Mouse (Mus musculus): ENCODE measurements around the gene Bola3. TPM values are rescaled to one million over a fixed set of nuclear protein-coding genes. Genes with fewer than 3 reads are reported as not detected.

The Bola3 gene
- polyA plus RNA-seq, 1 experiment from 2014 or later, result 60.3 TPM

DNA sequence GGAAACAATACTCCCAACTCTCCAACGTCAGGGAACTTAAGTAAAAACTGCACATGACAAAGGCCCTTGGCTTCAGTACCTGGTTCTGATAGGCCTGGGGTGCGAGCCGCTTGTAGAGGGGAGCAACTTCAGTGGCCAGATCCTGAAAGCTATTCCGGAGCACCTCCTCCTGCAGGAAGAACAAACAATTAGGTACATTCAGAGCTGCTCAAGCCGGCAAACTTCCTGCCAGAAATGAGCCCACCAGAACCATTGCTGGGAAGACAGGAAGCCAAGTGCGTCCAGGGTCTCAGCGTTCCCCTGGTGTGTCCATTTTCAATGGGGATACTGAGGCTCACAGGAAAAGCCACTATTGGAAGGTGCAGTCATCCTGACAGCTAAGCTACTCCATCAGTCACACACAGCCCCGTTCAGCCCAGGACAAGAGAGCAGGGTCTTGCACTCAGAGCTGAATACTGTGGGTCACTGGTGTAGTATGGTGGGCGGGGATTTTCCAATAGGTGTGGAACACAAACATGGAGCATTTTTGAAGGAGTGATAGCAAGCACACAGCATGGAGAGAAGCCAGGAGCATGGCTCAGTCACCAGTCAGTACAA is 24.9 kb downstream of the Bola3 start:
- Histone ChIP-seq H3K36me3 (replicated peaks; ENCODE audit: control insufficient read depth, insufficient read depth) (peaks cover 100% of the 10 kb centered on the region), H3K9ac (no peak overlapping the region), H3K4me3 (replicated peaks; ENCODE audit: low read length) (no peak overlapping the region), H3K9me3 (ENCODE audit: control insufficient read depth, low read length) (no peaks in the 10 kb centered on the region), H3K4me2 (replicated peaks) (no peak overlapping the region), H3K27ac (no peak overlapping the region), H3K27me3 (ENCODE audit: control insufficient read depth, insufficient read depth, low read length) (no peaks in the 10 kb centered on the region), H3K4me1 (replicated peaks; ENCODE audit: control insufficient read depth, insufficient read depth, low read length) (no peaks in the 10 kb centered on the region)
- ATAC-seq (ENCODE audit: low FRiP score) (no peak), DNase-seq (ENCODE audit: low spot score) (no peak)
- WGBS, result 87% methylated on average over 9 of the region's 9 CpGs

DNA sequence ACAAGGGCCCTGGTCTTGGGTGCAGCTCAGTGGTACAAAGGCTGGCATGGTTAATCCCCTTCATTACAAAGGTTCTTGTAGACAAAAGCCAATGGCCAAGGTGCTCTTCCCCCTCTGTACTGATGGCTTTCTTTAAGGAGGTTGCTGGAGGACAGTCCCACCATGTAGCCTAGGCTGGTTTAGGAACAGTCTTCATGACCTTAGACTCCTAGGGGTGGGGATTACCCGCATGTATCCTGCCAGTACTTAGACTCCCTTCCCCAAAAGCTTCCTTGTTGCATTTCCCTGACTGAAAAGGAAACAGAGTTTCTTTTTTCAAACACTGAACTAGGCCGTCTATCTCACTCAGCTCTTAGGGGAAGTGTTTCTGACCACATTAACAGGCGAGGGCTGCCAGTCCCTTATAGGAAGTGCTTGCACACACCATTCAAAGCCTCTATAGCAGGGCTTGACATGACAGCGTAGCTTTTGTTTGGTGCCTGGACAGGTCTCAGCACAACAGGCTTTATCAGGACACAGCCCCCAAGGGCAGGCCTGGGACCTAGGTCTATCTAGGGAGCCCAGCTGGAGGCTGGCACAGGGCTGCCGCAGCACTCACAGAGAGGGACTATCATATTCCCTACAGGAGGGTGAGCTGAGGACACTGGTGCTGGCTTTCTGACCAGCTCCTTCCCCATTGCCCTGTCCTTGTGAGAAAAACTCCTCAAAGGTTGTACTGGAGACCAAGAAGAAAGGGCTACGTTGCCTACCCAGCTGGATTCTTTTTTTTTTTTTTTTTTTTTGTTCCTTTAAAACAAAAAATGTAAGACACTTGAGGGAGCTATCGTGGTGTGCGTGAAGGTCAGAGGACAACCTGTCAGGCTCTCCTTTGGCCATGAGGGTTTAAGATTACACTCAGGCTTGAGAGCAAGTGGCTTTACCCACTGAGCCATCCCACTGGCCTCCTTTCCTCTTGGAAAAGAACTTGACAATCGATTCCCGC is 32.9 kb downstream of the Bola3 start:
- Histone ChIP-seq H3K4me2 (replicated peaks) (no peak overlapping the region), H3K4me1 (replicated peaks; ENCODE audit: control insufficient read depth, insufficient read depth, low read length) (no peaks in the 10 kb centered on the region), H3K36me3 (replicated peaks; ENCODE audit: control insufficient read depth, insufficient read depth) (peaks cover 85% of the 10 kb centered on the region), H3K9me3 (ENCODE audit: control insufficient read depth, low read length) (no peaks in the 10 kb centered on the region), H3K27me3 (ENCODE audit: control insufficient read depth, insufficient read depth, low read length) (no peaks in the 10 kb centered on the region), H3K27ac (no peak overlapping the region), H3K9ac (no peak overlapping the region), H3K4me3 (replicated peaks; ENCODE audit: low read length) (no peak overlapping the region)
- whole genome bisulfite sequencing, result 86% methylated on average over 10 of the region's 10 CpGs
- ATAC-seq (ENCODE audit: low FRiP score) (no peak), DNase-seq (ENCODE audit: low spot score) (no peak)

- Histone ChIP-seq H3K27me3 (ENCODE audit: control insufficient read depth, insufficient read depth, low read length) (no peaks in the 10 kb centered on the region), H3K9me3 (ENCODE audit: control insufficient read depth, low read length) (no peaks in the 10 kb centered on the region), H3K27ac (no peak overlapping the region), H3K4me1 (replicated peaks; ENCODE audit: control insufficient read depth, insufficient read depth, low read length) (no peaks in the 10 kb centered on the region), H3K36me3 (replicated peaks; ENCODE audit: control insufficient read depth, insufficient read depth) (peaks cover 47% of the 10 kb centered on the region), H3K4me2 (replicated peaks) (no peak overlapping the region), H3K4me3 (replicated peaks; ENCODE audit: low read length) (no peak overlapping the region), H3K9ac (no peak overlapping the region)
- ATAC-seq (ENCODE audit: low FRiP score) (no peak), DNase-seq (ENCODE audit: low spot score) (no peak)
- WGBS, result 93% methylated on average over 9 of the region's 9 CpGs
These were observed 36.7 kb downstream of the Bola3 start for GRCm38 (mm10) chr6:83385569-83386090.

DNA sequence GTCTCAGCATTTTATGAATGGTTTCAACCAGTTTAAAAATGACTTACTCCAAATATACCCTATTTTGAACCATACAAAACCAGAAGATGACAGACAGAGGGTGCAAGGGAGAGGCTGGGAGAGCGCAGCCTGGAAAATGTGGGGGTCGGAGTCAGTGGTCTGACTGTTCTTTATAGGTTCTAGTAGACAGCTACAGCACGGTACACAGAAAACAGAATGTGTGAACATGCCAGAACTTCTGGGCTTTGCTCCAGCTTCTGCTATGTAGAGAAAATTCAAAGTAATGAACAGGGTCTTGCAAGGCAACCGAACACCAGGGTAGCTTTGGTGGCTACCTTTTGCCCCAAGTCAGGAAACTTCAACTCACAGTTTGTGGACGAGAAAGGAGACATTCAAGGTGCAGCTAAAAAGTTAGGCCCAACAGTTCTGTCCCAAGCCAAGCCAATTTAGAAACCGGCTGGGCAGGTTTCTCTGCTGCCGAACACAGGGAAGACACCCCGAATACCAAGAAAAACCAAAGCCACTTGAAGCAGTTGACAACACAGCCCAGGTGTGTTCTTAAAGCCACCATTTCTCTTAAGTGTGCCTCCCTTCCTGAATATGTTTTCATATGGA is 43.3 kb downstream of the Bola3 start:
- Histone ChIP-seq H3K9me3 (ENCODE audit: control insufficient read depth, low read length) (no peaks in the 10 kb centered on the region), H3K4me2 (replicated peaks) (no peak overlapping the region), H3K4me3 (replicated peaks; ENCODE audit: low read length) (no peak overlapping the region), H3K9ac (no peak overlapping the region), H3K27me3 (ENCODE audit: control insufficient read depth, insufficient read depth, low read length) (no peaks in the 10 kb centered on the region), H3K27ac (no peak overlapping the region), H3K4me1 (replicated peaks; ENCODE audit: control insufficient read depth, insufficient read depth, low read length) (no peaks in the 10 kb centered on the region), H3K36me3 (replicated peaks; ENCODE audit: control insufficient read depth, insufficient read depth) (peaks cover 26% of the 10 kb centered on the region)
- WGBS, result 86% methylated on average over 8 of the region's 8 CpGs
- no peak for DNase-seq (ENCODE audit: low spot score)
- no peak for ATAC-seq (ENCODE audit: low FRiP score)

- no peak overlapping the region for H3K9ac ChIP-seq
- WGBS, result 96% methylated on average over 4 of the region's 4 CpGs
- H3K36me3 ChIP-seq (replicated peaks; ENCODE audit: control insufficient read depth, insufficient read depth), result peaks cover 32% of the 10 kb centered on the region
- ATAC-seq (ENCODE audit: low FRiP score) (no peak), DNase-seq (ENCODE audit: low spot score) (no peak)
- no peak overlapping the region for H3K27ac ChIP-seq
- H3K9me3 ChIP-seq (ENCODE audit: control insufficient read depth, low read length), result no peaks in the 10 kb centered on the region
- H3K4me3 ChIP-seq (replicated peaks; ENCODE audit: low read length), result no peak overlapping the region
- no peaks in the 10 kb centered on the region for H3K27me3 ChIP-seq (ENCODE audit: control insufficient read depth, insufficient read depth, low read length)
- H3K4me1 ChIP-seq (replicated peaks; ENCODE audit: control insufficient read depth, insufficient read depth, low read length), result no peaks in the 10 kb centered on the region
- H3K4me2 ChIP-seq (replicated peaks), result no peak overlapping the region
These were observed 45.2 kb downstream of the Bola3 start for GRCm38 (mm10) chr6:83394122-83394521.

DNA sequence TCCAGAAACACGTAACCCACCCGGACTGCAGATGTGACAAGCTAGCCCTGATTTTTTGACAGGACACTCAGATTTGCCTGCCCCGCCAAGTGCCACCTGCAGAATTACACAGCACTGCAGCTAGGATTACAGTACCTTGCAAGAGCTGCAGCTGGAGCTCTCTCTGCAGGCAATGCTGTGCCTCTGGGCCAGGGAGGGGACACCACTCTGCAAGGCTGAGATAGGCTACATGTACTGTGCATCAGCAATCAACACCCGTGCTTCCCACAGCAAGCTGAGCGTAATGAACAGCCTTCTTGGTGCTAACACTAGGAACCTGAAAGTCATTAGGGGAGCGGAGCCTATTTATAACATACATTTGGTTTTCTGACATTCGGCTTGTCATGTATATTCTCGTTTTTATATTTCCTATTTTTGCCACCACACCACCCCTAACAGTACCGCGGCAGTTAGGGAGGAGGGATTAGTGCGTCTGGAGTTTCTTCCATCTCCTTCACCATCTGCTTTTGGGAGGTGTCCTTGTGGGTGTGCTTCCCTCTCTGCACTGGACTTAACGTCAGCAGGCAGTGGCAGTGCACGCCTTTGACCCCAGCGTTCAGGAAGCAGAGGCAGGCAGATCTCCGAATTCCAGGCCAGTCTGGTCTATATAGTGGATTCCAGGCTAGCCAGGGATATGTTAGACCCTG is 46.7 kb downstream of the Bola3 start:
- no peak overlapping the region for H3K4me3 ChIP-seq (replicated peaks; ENCODE audit: low read length)
- no peak for ATAC-seq (ENCODE audit: low FRiP score)
- no peaks in the 10 kb centered on the region for H3K27me3 ChIP-seq (ENCODE audit: control insufficient read depth, insufficient read depth, low read length)
- H3K4me1 ChIP-seq (replicated peaks; ENCODE audit: control insufficient read depth, insufficient read depth, low read length), result no peaks in the 10 kb centered on the region
- H3K9me3 ChIP-seq (ENCODE audit: control insufficient read depth, low read length), result no peaks in the 10 kb centered on the region
- H3K27ac ChIP-seq, result no peak overlapping the region
- H3K9ac ChIP-seq, result no peak overlapping the region
- no peak overlapping the region for H3K4me2 ChIP-seq (replicated peaks)
- DNase-seq (ENCODE audit: low spot score), result no peak
- WGBS, result 96% methylated on average over 15 of the region's 15 CpGs
- H3K36me3 ChIP-seq (replicated peaks; ENCODE audit: control insufficient read depth, insufficient read depth), result peaks cover 38% of the 10 kb centered on the region

DNA sequence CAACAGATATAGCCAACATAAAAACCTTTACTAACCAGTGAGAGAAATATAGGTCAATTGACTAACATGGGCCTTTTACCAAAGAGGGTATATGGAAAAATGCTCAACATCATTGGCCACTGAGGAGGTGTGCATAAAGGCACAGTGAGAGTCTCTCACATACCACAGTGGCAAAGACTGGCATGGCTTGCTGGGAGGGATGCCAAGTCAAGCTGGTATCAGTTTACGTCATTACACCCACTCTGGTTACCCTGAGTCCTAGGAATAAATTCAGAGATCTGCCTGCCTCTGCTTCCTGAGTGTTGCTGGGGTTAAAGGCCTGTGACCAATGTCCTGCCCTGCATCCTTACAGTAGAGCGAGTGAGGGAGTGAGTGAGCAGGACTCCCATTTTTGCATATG is 47.8 kb downstream of the Bola3 start:
- H3K9me3 ChIP-seq (ENCODE audit: control insufficient read depth, low read length), result no peaks in the 10 kb centered on the region
- H3K9ac ChIP-seq, result no peak overlapping the region
- no peak overlapping the region for H3K4me3 ChIP-seq (replicated peaks; ENCODE audit: low read length)
- DNase-seq (ENCODE audit: low spot score), result no peak
- H3K4me2 ChIP-seq (replicated peaks), result no peak overlapping the region
- no peak for ATAC-seq (ENCODE audit: low FRiP score)
- H3K36me3 ChIP-seq (replicated peaks; ENCODE audit: control insufficient read depth, insufficient read depth), result peaks cover 48% of the 10 kb centered on the region
- 94% methylated on average over 2 of the region's 2 CpGs for WGBS
- H3K4me1 ChIP-seq (replicated peaks; ENCODE audit: control insufficient read depth, insufficient read depth, low read length), result no peaks in the 10 kb centered on the region
- H3K27ac ChIP-seq, result no peak overlapping the region
- no peaks in the 10 kb centered on the region for H3K27me3 ChIP-seq (ENCODE audit: control insufficient read depth, insufficient read depth, low read length)

- H3K36me3 ChIP-seq (replicated peaks; ENCODE audit: control insufficient read depth, insufficient read depth), result peaks cover 57% of the 10 kb centered on the region
- ATAC-seq (ENCODE audit: low FRiP score) (no peak), DNase-seq (ENCODE audit: low spot score) (no peak)
- WGBS, result 90% methylated on average over 8 of the region's 8 CpGs
- no peaks in the 10 kb centered on the region for H3K4me1 ChIP-seq (replicated peaks; ENCODE audit: control insufficient read depth, insufficient read depth, low read length)
- H3K9me3 ChIP-seq (ENCODE audit: control insufficient read depth, low read length), result no peaks in the 10 kb centered on the region
- no peak overlapping the region for H3K9ac ChIP-seq
- no peaks in the 10 kb centered on the region for H3K27me3 ChIP-seq (ENCODE audit: control insufficient read depth, insufficient read depth, low read length)
- no peak overlapping the region for H3K4me3 ChIP-seq (replicated peaks; ENCODE audit: low read length)
- no peak overlapping the region for H3K4me2 ChIP-seq (replicated peaks)
- no peak overlapping the region for H3K27ac ChIP-seq
These were observed 48.8 kb downstream of the Bola3 start for GRCm38 (mm10) chr6:83397728-83398127.

GRCm38 (mm10) chr6:83399790-83400189 is 50.8 kb downstream of the Bola3 start:
- no peaks in the 10 kb centered on the region for H3K9me3 ChIP-seq (ENCODE audit: control insufficient read depth, low read length)
- no peak overlapping the region for H3K4me2 ChIP-seq (replicated peaks)
- H3K27ac ChIP-seq, result no peak overlapping the region
- no peaks in the 10 kb centered on the region for H3K4me1 ChIP-seq (replicated peaks; ENCODE audit: control insufficient read depth, insufficient read depth, low read length)
- H3K4me3 ChIP-seq (replicated peaks; ENCODE audit: low read length), result no peak overlapping the region
- WGBS, result 81% methylated on average over 3 of the region's 3 CpGs
- DNase-seq (ENCODE audit: low spot score), result no peak
- H3K36me3 ChIP-seq (replicated peaks; ENCODE audit: control insufficient read depth, insufficient read depth), result peaks cover 75% of the 10 kb centered on the region
- H3K27me3 ChIP-seq (ENCODE audit: control insufficient read depth, insufficient read depth, low read length), result no peaks in the 10 kb centered on the region
- ATAC-seq (ENCODE audit: low FRiP score), result no peak
- H3K9ac ChIP-seq, result no peak overlapping the region

Measured in hindbrain, embryonic 14.5 days (tissue).